Mouse (Mus musculus) testis, adult 2 months (tissue): ENCODE data around the gene Catsperg2. TPM values are rescaled to one million over a fixed set of nuclear protein-coding genes. Genes with fewer than 3 reads are reported as not detected.
"Not testable (repeated sequence)": the region's sequence is repeated elsewhere in the genome, so short reads cannot be mapped to it uniquely, and the experiment has no call there.

Experiments
- H3K27ac ChIP-seq: fragments of 200-500 bp; 2 replicates; pipeline ENCODE4 v1.5.1; 2012; ENCODE audit warnings: low read depth, low read length; ENCODE audit not compliant: control insufficient read depth, insufficient read depth
- H3K27me3 ChIP-seq: fragments of 200-500 bp; 2 replicates; pipeline ENCODE4 v1.6.1; 2012; ENCODE audit warnings: mild to moderate bottlenecking, low read length, moderate library complexity; ENCODE audit not compliant: control insufficient read depth, insufficient read depth
- H3K36me3 ChIP-seq: fragments of 200-500 bp; 2 replicates; pipeline ENCODE4 v1.6.1; 2012; ENCODE audit warnings: mild to moderate bottlenecking, low read length; ENCODE audit not compliant: control insufficient read depth, insufficient read depth
- H3K4me1 ChIP-seq: fragments of 200-500 bp; 2 replicates; pipeline ENCODE4 v1.6.1; 2012; ENCODE audit warnings: low read length; ENCODE audit not compliant: control insufficient read depth, insufficient read depth
- H3K4me3 ChIP-seq: fragments of 200-500 bp; 2 replicates; pipeline ENCODE4 v1.5.1; 2012; ENCODE audit warnings: low read depth, mild to moderate bottlenecking, low read length, moderate library complexity, mixed read lengths; ENCODE audit not compliant: control insufficient read depth
- CTCF ChIP-seq: fragments of 200-500 bp; IDR thresholded peaks from 2 replicates; pipeline ENCODE4 v1.5.1; 2012; ENCODE audit warnings: low read depth, mild to moderate bottlenecking, inconsistent platforms, low read length, moderate library complexity; ENCODE audit not compliant: control insufficient read depth, insufficient read depth, insufficient replicate concordance
- POLR2A ChIP-seq: fragments of 200-500 bp; IDR thresholded peaks from 2 replicates; pipeline ENCODE4 v1.6.1; 2012; ENCODE audit warnings: low read depth, mild to moderate bottlenecking, inconsistent platforms, low read length, moderate library complexity; ENCODE audit not compliant: control insufficient read depth
- polyA plus RNA-seq: library from polyadenylated mRNA; depleted of rRNA; stranded (reverse); fragments of >200 nt; gene quantifications from 2 replicates; pipeline ENCODE4 v1.2.3, GENCODE M21; 2012; rRNA removed

Gene Catsperg2
- polyA plus RNA-seq = 110 and 173 TPM in 2 replicates

DNA sequence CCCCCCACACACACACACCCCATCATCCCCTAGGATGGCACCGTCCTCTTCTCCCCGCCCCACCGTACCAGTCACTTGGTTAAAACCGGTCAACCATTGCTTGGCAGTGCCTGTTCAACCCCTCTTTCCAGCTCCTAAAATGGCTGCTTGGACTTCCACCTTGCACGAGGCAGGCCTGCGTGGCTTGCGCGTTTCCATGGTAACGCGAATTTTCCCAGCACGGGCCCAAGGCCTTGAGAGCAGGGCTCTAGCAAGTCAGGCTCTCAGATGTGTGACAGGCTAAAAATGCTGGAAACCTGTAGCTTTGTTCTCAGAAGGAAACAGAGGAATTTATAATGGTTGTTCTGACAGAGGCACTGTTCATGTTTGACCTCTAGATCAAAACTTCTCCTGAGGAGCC, at the start of gene Catsperg2:
TSS of gene Catsperg2 (minus strand) at position 173 of the 400 bp plus-strand sequence.
- H3K27me3 ChIP-seq, H3K4me1 ChIP-seq, H3K36me3 ChIP-seq: not testable (repeated sequence)
- H3K4me3 ChIP-seq = peak within 1 kb of the TSS; percentile 83
- peak within 1 kb of the TSS; percentile 63; the same call in 1 of the 2 replicates for H3K27ac ChIP-seq

DNA sequence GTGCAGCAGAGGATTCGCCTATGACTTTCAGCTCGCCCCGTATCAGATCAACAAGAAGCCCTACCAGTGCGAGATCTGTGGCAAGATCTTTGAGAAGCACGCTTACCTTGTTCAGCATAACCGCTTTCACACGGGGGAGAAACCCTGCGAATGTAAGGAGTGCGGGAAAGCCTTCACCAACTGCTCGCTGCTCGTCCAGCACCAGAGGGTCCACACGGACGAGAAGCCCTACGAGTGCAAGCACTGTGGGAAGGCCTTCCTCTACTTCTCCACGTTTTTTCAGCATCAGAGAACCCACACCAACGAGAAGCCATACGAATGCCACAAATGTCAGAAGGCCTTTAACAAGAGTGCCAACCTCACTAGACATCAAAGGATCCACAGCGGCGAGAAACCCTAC, 49.7 kb upstream of the Catsperg2 start:
- TF ChIP-seq POLR2A (no peak), CTCF (no peak)
- Histone ChIP-seq H3K4me1 (no peaks in the 10 kb centered on the region), H3K4me3 (no peak overlapping the region), H3K36me3 (peaks cover 5% of the 10 kb centered on the region), H3K27ac (no peak overlapping the region), H3K27me3 (no peaks in the 10 kb centered on the region)

DNA sequence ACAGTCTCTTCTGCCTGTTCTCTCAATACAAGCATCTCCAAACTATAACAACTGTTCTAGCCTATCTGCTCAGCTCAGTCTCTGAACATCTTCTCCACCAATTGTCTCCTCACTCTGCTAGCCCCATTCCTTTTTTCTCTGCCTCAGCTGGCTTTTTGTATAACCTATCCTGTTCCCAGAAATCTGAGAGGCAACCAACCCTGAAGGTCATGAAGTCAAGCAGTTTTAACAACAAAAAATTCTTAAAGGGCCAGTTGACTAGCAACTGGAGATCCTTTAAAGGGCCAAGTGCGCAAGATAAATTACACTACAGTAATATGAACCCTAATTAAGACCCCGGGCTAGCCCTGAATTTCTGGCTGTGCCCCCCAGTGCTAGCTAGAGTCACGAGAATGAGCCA, 47.5 kb upstream of the Catsperg2 start:
- H3K4me3 ChIP-seq = no peak overlapping the region
- H3K4me1 ChIP-seq = no peaks in the 10 kb centered on the region
- peaks cover 5% of the 10 kb centered on the region for H3K36me3 ChIP-seq
- no peaks in the 10 kb centered on the region for H3K27me3 ChIP-seq
- no peak overlapping the region for H3K27ac ChIP-seq
- TF ChIP-seq POLR2A = no peak
- no peak for TF ChIP-seq CTCF

DNA sequence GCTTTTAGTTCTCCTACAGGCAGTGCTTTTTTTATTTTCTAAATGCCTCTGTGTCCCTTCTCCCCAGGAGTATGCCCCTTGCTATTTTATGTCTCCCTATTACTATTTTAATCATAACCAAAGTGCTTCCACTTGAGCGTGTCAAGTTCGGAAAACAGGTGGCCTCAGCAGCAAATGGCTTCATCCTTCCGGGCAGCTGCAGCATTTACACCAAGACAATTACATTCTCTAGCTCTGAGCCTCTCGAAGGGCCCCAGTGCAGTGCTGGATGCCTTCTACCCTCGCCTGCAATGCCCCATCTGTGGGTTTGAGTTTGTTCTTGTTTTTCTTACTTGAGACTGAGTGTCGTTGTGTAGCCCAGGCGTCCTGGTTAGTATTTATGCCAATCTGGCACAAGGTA, 46.7 kb upstream of the Catsperg2 start:
- TF ChIP-seq CTCF = no peak
- TF ChIP-seq POLR2A = no peak
- Histone ChIP-seq H3K27ac (no peak overlapping the region), H3K4me1 (no peaks in the 10 kb centered on the region), H3K36me3 (peaks cover 5% of the 10 kb centered on the region), H3K4me3 (no peak overlapping the region), H3K27me3 (no peaks in the 10 kb centered on the region)

DNA sequence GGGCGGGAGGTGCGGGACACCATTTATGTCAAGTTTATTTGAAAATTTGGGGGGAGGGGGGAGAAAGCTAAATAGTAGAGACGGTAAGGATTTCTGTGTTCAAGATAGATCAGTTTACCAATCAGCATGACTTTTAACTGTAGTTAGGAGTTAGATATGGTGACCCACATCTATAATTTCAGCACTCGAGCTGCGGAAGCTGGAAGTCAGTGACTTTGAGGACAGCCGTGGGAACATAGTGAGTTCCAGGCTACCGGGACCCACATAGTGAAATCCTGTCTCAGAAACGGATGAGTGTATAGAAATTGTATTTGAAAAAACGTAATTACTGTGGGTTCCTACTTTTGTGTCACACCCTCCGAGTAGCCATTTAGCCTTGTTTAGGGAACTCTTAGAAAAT, 42.1 kb upstream of the Catsperg2 start:
- Histone ChIP-seq H3K36me3 (no peaks in the 10 kb centered on the region), H3K4me1 (peaks cover 5% of the 10 kb centered on the region), H3K27ac (peak overlapping the region; percentile 76; the same call in 1 of the 2 replicates), H3K4me3 (peak overlapping the region; percentile 95), H3K27me3 (no peaks in the 10 kb centered on the region)
- TF ChIP-seq CTCF (no peak), POLR2A (no peak)

DNA sequence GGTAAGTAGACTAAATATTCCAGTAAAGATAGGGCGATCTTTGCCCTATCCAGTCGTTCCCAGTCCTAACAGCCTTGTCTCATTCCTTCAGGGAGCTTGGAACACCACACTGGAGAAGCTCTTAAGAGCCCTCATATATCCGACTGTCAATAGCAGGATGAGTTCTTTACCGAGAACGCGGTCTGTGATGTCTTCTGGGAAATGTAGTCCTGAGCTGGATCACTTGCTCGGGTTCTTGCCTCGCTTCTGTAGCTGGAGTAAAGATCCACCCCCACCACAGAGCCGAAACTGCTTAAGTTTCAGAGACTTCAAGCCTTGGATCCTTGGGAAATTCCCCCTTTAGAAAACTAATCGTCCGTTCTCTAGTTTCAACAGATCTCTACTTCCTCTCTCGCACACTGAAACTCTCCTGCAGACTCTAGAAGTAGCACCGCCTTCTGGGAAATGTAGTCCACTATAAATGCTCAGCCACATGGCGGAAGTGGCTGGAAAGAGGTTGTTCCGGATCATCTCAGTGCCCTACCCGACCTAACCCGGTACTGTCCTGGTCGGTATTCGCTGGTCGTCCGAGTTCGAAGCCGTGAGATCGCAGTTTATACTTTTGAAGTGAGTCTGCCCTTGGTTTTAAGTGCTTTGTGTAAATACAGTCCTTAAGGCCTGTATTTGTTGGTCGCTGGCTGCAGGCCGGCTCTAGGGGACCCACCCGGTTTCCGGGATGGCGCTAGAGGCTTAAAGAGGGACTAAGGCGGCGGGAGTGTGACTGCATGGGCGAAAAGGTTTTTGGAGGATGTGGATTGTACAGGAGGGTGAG, 41.5 kb upstream of the Catsperg2 start, which contains the start of gene Zfp84:
TSS of gene Zfp84 (plus strand) at position 463 of the 811 bp plus-strand sequence.
- H3K36me3 ChIP-seq = no peaks in the 10 kb centered on the region
- peak within 1 kb of the TSS; percentile 95 for H3K4me3 ChIP-seq
- no peaks in the 10 kb centered on the region for H3K27me3 ChIP-seq
- TF ChIP-seq POLR2A (peak; percentile 75), CTCF (no peak)
- H3K4me1 ChIP-seq = peaks cover 5% of the 10 kb centered on the region
- H3K27ac ChIP-seq = peak within 1 kb of the TSS; percentile 89

DNA sequence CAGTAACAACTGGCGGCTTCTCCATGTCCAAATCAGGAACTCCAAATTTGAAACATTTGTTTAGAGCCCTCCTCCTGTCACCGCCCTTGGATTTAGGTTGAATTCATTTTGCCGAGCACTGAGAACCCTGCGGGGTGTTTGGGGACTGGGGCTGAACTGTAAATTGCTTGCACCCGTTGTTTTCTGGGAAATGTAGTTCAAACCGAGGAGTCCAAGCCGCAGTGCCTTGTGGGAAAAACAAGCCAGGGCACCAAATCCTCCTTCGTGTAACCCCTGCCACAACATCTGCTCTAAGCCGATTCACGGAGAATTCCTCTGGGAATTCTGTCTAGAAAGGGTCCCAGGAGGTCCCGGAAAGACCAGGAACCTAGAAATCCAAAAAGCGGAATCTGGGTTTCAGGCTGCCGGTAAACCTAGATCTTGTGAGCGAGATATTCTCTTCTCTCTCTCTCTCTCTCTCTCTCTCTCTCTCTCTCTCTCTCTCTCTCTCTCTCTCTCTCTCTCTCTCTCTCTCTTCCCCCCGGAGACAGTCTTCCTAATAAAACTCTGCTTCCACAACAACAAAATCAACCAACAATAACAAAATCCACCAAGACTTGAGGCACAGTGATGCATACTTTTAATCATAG, 40.3 kb upstream of the Catsperg2 start:
- no peaks in the 10 kb centered on the region for H3K27me3 ChIP-seq
- TF ChIP-seq CTCF (no peak), POLR2A (no peak)

More for the DNA sequence above, 40.3 kb upstream of the Catsperg2 start:
- Histone ChIP-seq H3K4me1 (peaks cover 5% of the 10 kb centered on the region), H3K27ac (peak overlapping the region; percentile 12; the same call in 1 of the 2 replicates), H3K4me3 (peak overlapping the region; percentile 59), H3K36me3 (no peaks in the 10 kb centered on the region)
